Mouse (Mus musculus): ENCODE measurements around the gene Ttc33. TPM values are rescaled to one million over a fixed set of nuclear protein-coding genes. Genes with fewer than 3 reads are reported as not detected.

The Ttc33 gene
- polyA plus RNA-seq, 2 experiments, result 6.6 to 13.9 TPM

GRCm38 (mm10) chr15:5156355-5156754 is 29.0 kb upstream of the Ttc33 start:
- H3K4me2 ChIP-seq (ENCODE audit: low read depth), result no peak overlapping the region
- ATAC-seq (ENCODE audit: insufficient read depth), result peak; percentile 16; the same call in 1 of the 2 replicates
- TF ChIP-seq EP300 (IDR thresholded peaks at IDR 0.05; ENCODE audit: low read depth) (no peak), CTCF (IDR thresholded peaks at IDR 0.05; ENCODE audit: low read depth) (no peak)
- no peak overlapping the region for H3K9ac ChIP-seq (replicated peaks)
- peaks cover 9 to 24% of the 10 kb centered on the region in 2 experiments for H3K4me1 ChIP-seq (replicated peaks; ENCODE audit: control insufficient read depth in 2 of 2, insufficient read depth in 2 of 2, low read length in 1 of 2)
- H3K9me3 ChIP-seq (ENCODE audit: control insufficient read depth, low read length), result no peaks in the 10 kb centered on the region
- H3K27me3 ChIP-seq (ENCODE audit: control insufficient read depth, insufficient read depth, low read length), result no peaks in the 10 kb centered on the region
- no peak overlapping the region for H3K4me3 ChIP-seq (ENCODE audit: insufficient read depth in 1 of 2, low read depth in 2 of 2, low read length in 2 of 2)
- WGBS (ENCODE audit: insufficient replicate concordance), result 45% methylated on average over 4 of the region's 4 CpGs
- DNase-seq (ENCODE audit: low read depth in 3 of 3, low spot score in 3 of 3), result no peak
- peaks cover 5% of the 10 kb centered on the region for H3K36me3 ChIP-seq (replicated peaks; ENCODE audit: control insufficient read depth, insufficient read depth, low read depth)
- H3K27ac ChIP-seq, result no peak overlapping the region

GRCm38 (mm10) chr15:5157386-5157785 is 27.9 kb upstream of the Ttc33 start:
- Histone ChIP-seq H3K36me3 (replicated peaks; ENCODE audit: control insufficient read depth, insufficient read depth, low read depth) (peaks cover 6% of the 10 kb centered on the region), H3K9ac (replicated peaks) (no peak overlapping the region), H3K4me3 (ENCODE audit: insufficient read depth in 1 of 2, low read depth in 2 of 2, low read length in 2 of 2) (no peak overlapping the region), H3K4me1 (replicated peaks; ENCODE audit: control insufficient read depth in 2 of 2, insufficient read depth in 2 of 2, low read length in 1 of 2) (peaks cover 9 to 23% of the 10 kb centered on the region in 2 experiments), H3K9me3 (ENCODE audit: control insufficient read depth, low read length) (no peaks in the 10 kb centered on the region), H3K4me2 (ENCODE audit: low read depth) (no peak overlapping the region), H3K27ac (no peak overlapping the region), H3K27me3 (ENCODE audit: control insufficient read depth, insufficient read depth, low read length) (no peaks in the 10 kb centered on the region)
- ATAC-seq (ENCODE audit: insufficient read depth), result no peak
- DNase-seq (ENCODE audit: low read depth in 3 of 3, low spot score in 3 of 3), result no peak
- no peak for TF ChIP-seq CTCF (IDR thresholded peaks at IDR 0.05; ENCODE audit: low read depth)
- no peak for TF ChIP-seq EP300 (IDR thresholded peaks at IDR 0.05; ENCODE audit: low read depth)
- WGBS (ENCODE audit: insufficient replicate concordance), result 45% methylated on average over 1 of the region's 1 CpGs

- H3K4me1 ChIP-seq (replicated peaks; ENCODE audit: control insufficient read depth in 2 of 2, insufficient read depth in 2 of 2, low read length in 1 of 2), result peaks cover 9 to 23% of the 10 kb centered on the region in 2 experiments
- no peak for ATAC-seq (ENCODE audit: insufficient read depth)
- H3K9me3 ChIP-seq (ENCODE audit: control insufficient read depth, low read length), result no peaks in the 10 kb centered on the region
- no peak overlapping the region for H3K4me3 ChIP-seq (ENCODE audit: insufficient read depth in 1 of 2, low read depth in 2 of 2, low read length in 2 of 2)
- no peak for TF ChIP-seq CTCF (IDR thresholded peaks at IDR 0.05; ENCODE audit: low read depth)
- TF ChIP-seq EP300 (IDR thresholded peaks at IDR 0.05; ENCODE audit: low read depth), result no peak
- no peak for DNase-seq (ENCODE audit: low read depth in 3 of 3, low spot score in 3 of 3)
- no peak overlapping the region for H3K4me2 ChIP-seq (ENCODE audit: low read depth)
- no peaks in the 10 kb centered on the region for H3K27me3 ChIP-seq (ENCODE audit: control insufficient read depth, insufficient read depth, low read length)
- H3K36me3 ChIP-seq (replicated peaks; ENCODE audit: control insufficient read depth, insufficient read depth, low read depth), result peaks cover 15% of the 10 kb centered on the region
- H3K27ac ChIP-seq, result no peak overlapping the region
- 72% methylated on average over 6 of the region's 6 CpGs for WGBS (ENCODE audit: insufficient replicate concordance)
- no peak overlapping the region for H3K9ac ChIP-seq (replicated peaks)
Measured at GRCm38 (mm10) chr15:5158827-5159226, 26.5 kb upstream of the Ttc33 start.

- ATAC-seq (ENCODE audit: insufficient read depth) (no peak), DNase-seq (ENCODE audit: low read depth in 3 of 3, low spot score in 3 of 3) (no peak)
- H3K27me3 ChIP-seq (ENCODE audit: control insufficient read depth, insufficient read depth, low read length), result no peaks in the 10 kb centered on the region
- no peak overlapping the region for H3K4me2 ChIP-seq (ENCODE audit: low read depth)
- no peak for TF ChIP-seq EP300 (IDR thresholded peaks at IDR 0.05; ENCODE audit: low read depth)
- no peak for TF ChIP-seq CTCF (IDR thresholded peaks at IDR 0.05; ENCODE audit: low read depth)
- H3K9me3 ChIP-seq (ENCODE audit: control insufficient read depth, low read length), result no peaks in the 10 kb centered on the region
- H3K27ac ChIP-seq, result no peak overlapping the region
- 78% methylated on average over 12 of the region's 12 CpGs for WGBS (ENCODE audit: insufficient replicate concordance)
- no peaks in the 10 kb centered on the region for H3K4me1 ChIP-seq (replicated peaks; ENCODE audit: control insufficient read depth in 2 of 2, insufficient read depth in 2 of 2, low read length in 1 of 2)
- no peak overlapping the region for H3K4me3 ChIP-seq (ENCODE audit: insufficient read depth in 1 of 2, low read depth in 2 of 2, low read length in 2 of 2)
- H3K9ac ChIP-seq (replicated peaks), result no peak overlapping the region
- H3K36me3 ChIP-seq (replicated peaks; ENCODE audit: control insufficient read depth, insufficient read depth, low read depth), result peaks cover 51% of the 10 kb centered on the region
Measured at GRCm38 (mm10) chr15:5165121-5165773, 20.1 kb upstream of the Ttc33 start.

- H3K36me3 ChIP-seq (replicated peaks; ENCODE audit: control insufficient read depth, insufficient read depth, low read depth), result peaks cover 63% of the 10 kb centered on the region
- no peak for DNase-seq (ENCODE audit: low read depth in 3 of 3, low spot score in 3 of 3)
Measured at GRCm38 (mm10) chr15:5173217-5173820, 12.0 kb upstream of the Ttc33 start.

More at GRCm38 (mm10) chr15:5173217-5173820, 12.0 kb upstream of the Ttc33 start:
- H3K27ac ChIP-seq, result no peak overlapping the region
- H3K4me2 ChIP-seq (ENCODE audit: low read depth), result no peak overlapping the region
- H3K9me3 ChIP-seq (ENCODE audit: control insufficient read depth, low read length), result no peaks in the 10 kb centered on the region
- H3K4me3 ChIP-seq (ENCODE audit: insufficient read depth in 1 of 2, low read depth in 2 of 2, low read length in 2 of 2), result no peak overlapping the region
- no peaks in the 10 kb centered on the region for H3K4me1 ChIP-seq (replicated peaks; ENCODE audit: control insufficient read depth in 2 of 2, insufficient read depth in 2 of 2, low read length in 1 of 2)
- no peak for ATAC-seq (ENCODE audit: insufficient read depth)
- H3K9ac ChIP-seq (replicated peaks), result no peak overlapping the region
- H3K27me3 ChIP-seq (ENCODE audit: control insufficient read depth, insufficient read depth, low read length), result no peaks in the 10 kb centered on the region
- 67% methylated on average over 12 of the region's 12 CpGs for WGBS (ENCODE audit: insufficient replicate concordance)
- no peak for TF ChIP-seq EP300 (IDR thresholded peaks at IDR 0.05; ENCODE audit: low read depth)
- no peak for TF ChIP-seq CTCF (IDR thresholded peaks at IDR 0.05; ENCODE audit: low read depth)

Measured in liver, embryonic 14.5 days (tissue).